Mouse (Mus musculus): ENCODE results near the gene Tnni2. TPM values are rescaled to one million over a fixed set of nuclear protein-coding genes. Genes with fewer than 3 reads are reported as not detected.

Tnni2 gene
- total RNA-seq, 1 experiment from 2014 or later, result 20.6 TPM

DNA sequence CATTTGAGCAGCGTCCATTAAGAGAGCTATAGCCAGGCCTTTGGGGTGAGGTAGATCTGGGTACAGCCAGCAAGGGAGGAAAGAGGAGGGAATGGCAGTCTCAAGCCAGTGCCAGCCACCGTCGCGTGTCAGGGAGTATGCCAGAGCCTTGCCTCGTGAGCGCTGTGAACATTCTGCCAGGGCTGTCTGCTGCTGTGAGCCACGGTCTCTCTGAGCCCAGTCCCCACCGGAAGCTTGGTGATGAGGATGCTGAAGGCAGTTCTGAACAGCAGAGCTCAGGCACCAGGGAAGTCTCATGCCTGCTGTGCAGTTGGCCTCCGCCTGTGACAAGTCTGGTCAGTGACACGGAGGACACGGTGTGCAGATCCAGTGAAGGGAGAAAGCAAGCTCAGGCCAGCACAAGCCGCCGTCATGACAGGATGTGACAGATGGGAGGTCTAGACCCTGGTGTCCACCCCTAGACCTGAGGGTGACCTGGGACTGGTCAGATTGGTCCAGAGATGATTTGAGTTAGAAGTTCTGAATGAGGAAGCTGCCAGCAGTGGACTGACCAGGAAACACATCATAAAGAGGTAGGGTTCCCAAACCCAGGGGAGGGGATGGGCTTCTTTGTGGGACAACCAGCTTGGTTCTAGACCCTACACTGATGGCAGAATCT, 35.3 kb downstream of the Tnni2 start:
- no peak for ATAC-seq (replicated peaks; ENCODE audit: insufficient number of reproducible peaks, low FRiP score, low TSS enrichment, poor library complexity, severe bottlenecking)

- no peak for ATAC-seq (replicated peaks; ENCODE audit: insufficient number of reproducible peaks, low FRiP score, low TSS enrichment, poor library complexity, severe bottlenecking)
Observed at GRCm38 (mm10) chr7:142478001-142478400, 36.4 kb downstream of the Tnni2 start.

GRCm38 (mm10) chr7:142478574-142478973, 37.0 kb downstream of the Tnni2 start:
- ATAC-seq (replicated peaks; ENCODE audit: insufficient number of reproducible peaks, low FRiP score, low TSS enrichment, poor library complexity, severe bottlenecking), result no peak

GRCm38 (mm10) chr7:142479307-142479706, 37.7 kb downstream of the Tnni2 start:
- no peak for ATAC-seq (replicated peaks; ENCODE audit: insufficient number of reproducible peaks, low FRiP score, low TSS enrichment, poor library complexity, severe bottlenecking)

GRCm38 (mm10) chr7:142479886-142480285, 38.3 kb downstream of the Tnni2 start:
- no peak for ATAC-seq (replicated peaks; ENCODE audit: insufficient number of reproducible peaks, low FRiP score, low TSS enrichment, poor library complexity, severe bottlenecking)

DNA sequence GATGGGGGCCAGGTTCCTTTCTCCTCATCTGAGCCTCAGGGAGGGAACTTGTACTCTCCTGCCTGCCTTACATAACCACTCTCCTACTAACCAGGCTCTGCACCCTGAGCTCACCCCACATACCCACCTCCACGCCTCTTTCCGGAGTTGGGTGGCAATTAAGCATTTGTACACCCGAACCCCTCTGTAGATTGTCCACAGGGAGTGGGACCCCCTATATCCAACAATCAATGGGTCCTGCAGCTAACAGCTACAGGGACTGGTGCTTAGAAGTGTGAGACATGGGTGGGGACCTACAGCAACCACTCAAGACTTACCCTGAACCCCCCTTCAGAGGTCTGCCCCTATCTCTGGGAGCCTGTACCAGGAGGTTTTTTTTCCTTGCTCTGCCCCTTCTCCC, 39.1 kb downstream of the Tnni2 start:
- no peak for ATAC-seq (replicated peaks; ENCODE audit: insufficient number of reproducible peaks, low FRiP score, low TSS enrichment, poor library complexity, severe bottlenecking)

DNA sequence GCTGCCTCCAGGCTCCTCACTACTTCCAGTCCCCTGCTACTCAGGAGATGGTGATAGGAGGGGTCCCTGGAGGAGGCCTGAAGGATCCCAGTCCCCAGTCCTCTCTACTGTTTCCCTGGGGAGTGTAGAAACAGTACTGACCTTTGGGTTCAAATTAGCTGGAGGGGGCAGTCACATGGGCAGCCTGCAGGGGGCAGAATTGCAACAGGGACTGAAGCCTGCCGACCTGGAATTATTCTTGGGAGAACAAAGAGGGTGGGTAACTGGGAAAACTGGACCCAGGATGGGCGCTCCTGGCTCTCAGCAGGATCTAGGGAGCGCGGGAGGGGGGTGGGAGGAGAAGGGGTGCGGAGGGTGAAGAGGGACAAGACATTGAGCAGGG, 39.6 kb downstream of the Tnni2 start:
- ATAC-seq (replicated peaks; ENCODE audit: insufficient number of reproducible peaks, low FRiP score, low TSS enrichment, poor library complexity, severe bottlenecking), result no peak

DNA sequence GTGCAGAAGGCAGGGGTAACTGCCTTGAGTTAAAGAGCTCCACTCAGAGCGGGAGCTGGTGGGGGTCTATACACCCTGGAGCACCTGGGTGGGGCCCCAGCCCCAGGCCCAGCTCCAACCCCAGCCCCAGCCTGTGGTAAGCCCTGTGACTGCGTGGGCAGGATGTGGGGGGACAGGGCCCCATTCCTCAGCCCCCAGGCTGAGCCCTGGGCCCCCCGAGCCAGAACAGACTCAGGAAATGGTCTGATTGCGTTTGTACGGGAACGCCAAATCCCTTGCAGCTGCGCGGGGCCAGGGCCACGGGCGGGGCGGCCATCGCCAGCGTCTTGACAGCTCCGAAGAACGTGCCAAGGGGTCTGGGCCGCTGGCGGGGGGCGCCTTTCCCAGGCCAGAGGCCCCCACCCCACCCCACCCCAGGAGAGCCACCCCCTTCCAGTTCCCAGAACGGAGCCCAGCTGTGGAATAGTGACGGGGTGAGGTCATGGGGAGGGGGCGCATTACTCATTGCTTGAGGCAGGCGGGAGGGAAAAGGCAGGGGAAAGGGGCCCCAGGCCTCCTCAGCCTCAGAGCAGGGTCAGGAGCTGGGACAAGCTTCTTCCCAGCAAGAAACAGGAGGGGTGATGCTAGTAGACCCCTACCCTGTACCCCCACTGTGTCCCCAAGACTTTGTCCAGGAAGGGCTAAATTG, 40.1 kb downstream of the Tnni2 start:
- ATAC-seq (replicated peaks; ENCODE audit: insufficient number of reproducible peaks, low FRiP score, low TSS enrichment, poor library complexity, severe bottlenecking), result no peak

- no peak for ATAC-seq (replicated peaks; ENCODE audit: insufficient number of reproducible peaks, low FRiP score, low TSS enrichment, poor library complexity, severe bottlenecking)
Observed at GRCm38 (mm10) chr7:142482256-142482609, 40.6 kb downstream of the Tnni2 start.

GRCm38 (mm10) chr7:142483136-142483535, 41.5 kb downstream of the Tnni2 start:
- ATAC-seq (replicated peaks; ENCODE audit: insufficient number of reproducible peaks, low FRiP score, low TSS enrichment, poor library complexity, severe bottlenecking), result no peak

DNA sequence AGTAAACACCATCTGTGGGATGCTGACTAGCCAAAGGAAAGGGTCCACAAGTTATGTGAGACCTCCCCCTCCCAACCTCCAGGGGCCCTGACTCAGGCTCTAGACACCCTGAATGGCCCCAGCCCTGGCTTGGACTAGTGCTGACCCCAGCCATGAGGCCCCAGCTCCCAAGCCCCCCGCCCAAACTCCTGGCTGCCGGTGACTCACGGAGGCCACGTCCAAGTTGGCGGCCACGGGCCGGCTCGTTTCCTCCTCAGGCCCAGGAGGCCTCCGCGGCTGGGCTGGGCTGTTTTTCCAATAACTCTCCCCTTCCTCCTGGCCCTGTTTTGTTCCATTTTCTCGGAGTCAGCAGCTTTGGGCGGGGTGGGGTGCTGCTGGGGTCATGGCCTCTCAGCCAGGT, 43.2 kb downstream of the Tnni2 start:
- no peak for ATAC-seq (replicated peaks; ENCODE audit: insufficient number of reproducible peaks, low FRiP score, low TSS enrichment, poor library complexity, severe bottlenecking)

DNA sequence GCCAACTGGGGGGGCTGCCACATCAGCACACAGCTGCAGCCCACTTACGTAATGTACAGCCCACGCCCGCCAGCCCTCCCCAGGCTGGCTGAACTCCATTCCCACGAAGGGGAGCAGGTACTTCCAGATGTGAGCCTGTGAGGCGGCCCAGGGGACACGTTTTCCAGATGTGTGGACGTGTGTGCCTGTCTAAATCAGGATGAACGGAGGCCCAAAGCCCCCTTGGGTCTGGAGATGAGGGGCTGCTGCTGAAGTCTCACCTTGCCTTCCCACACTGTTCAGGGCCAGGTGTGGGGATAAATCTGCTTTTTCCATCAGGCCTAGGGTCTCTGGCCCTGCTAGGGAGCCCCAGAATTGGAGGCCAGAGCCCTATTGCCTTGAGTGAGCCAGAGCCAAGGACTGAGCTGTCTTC, 45.1 kb downstream of the Tnni2 start:
- ATAC-seq (replicated peaks; ENCODE audit: insufficient number of reproducible peaks, low FRiP score, low TSS enrichment, poor library complexity, severe bottlenecking), result no peak

DNA sequence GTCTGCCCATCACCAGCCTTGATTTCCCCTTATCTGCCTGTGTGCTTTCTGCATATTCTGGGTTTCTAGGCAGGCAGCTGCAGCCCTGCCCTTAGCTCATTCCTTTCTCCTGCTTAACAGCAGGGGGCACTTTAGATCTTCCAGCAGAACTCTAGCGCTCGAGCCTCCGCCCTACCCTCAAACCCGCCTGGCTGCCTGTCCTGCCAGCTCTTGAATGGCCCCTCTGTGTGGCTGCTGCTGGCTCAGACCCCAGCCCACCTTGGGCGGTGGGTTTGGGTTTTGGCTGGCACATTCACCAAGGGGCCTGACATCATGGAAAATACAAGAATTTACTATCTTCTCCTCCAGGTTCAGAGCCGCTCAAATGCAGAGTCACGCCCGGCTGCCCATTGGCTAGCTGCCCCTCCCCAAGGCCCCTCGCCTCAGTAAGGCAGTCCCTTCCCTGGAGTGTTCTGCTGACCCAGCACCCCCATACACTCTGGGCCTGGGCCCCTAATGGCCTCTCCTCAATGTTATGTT, 45.8 kb downstream of the Tnni2 start:
- no peak for ATAC-seq (replicated peaks; ENCODE audit: insufficient number of reproducible peaks, low FRiP score, low TSS enrichment, poor library complexity, severe bottlenecking)

GRCm38 (mm10) chr7:142488053-142488452, 46.4 kb downstream of the Tnni2 start:
- ATAC-seq (replicated peaks; ENCODE audit: insufficient number of reproducible peaks, low FRiP score, low TSS enrichment, poor library complexity, severe bottlenecking), result no peak

GRCm38 (mm10) chr7:142493535-142493934, 51.9 kb downstream of the Tnni2 start:
- no peak for ATAC-seq (replicated peaks; ENCODE audit: insufficient number of reproducible peaks, low FRiP score, low TSS enrichment, poor library complexity, severe bottlenecking)

Other genes with a start within 250 kb of the Tnni2 start
- gene Krtap5-3, start 240.4 kb upstream of the Tnni2 start, total RNA-seq (2017), result not detected in 3 replicates
- gene Gm7579, start 229.9 kb upstream of the Tnni2 start, total RNA-seq (2017), result not detected in 3 replicates
- gene Krtap5-5, start 211.8 kb upstream of the Tnni2 start, total RNA-seq (2017), result not detected in 3 replicates
- gene Gm40460, start 200.7 kb upstream of the Tnni2 start, total RNA-seq (2017), result not detected in 3 replicates
- not detected in 3 replicates for gene Gm2431, start 183.5 kb upstream of the Tnni2 start, total RNA-seq (2017)
- gene Gm4559, start 167.4 kb upstream of the Tnni2 start, total RNA-seq (2017), result not detected in 3 replicates
- not detected in 3 replicates for gene Krtap5-1, start 144.7 kb upstream of the Tnni2 start, total RNA-seq (2017)
- gene Krtap5-4, start 138.3 kb upstream of the Tnni2 start, total RNA-seq (2017), result not detected in 3 replicates
- 10.2 to 46.5 TPM (median 13.9 TPM) in 3 replicates for gene Ifitm10, start 68.1 kb upstream of the Tnni2 start, total RNA-seq (2017)
- gene Gm49369, start 59.1 kb upstream of the Tnni2 start, total RNA-seq (2017), result 242 to 452 TPM (median 290 TPM) in 3 replicates
- 304 to 518 TPM (median 326 TPM) in 3 replicates for gene Ctsd, start 53.8 kb upstream of the Tnni2 start, total RNA-seq (2017)
- gene Syt8, start 7.0 kb upstream of the Tnni2 start, total RNA-seq (2017), result not detected in 3 replicates
- 1,011 to 1,374 TPM (median 1,247 TPM) in 3 replicates for gene Lsp1, start 19.0 kb downstream of the Tnni2 start, total RNA-seq (2017)
- 13.6 to 16.7 TPM (median 15.5 TPM) in 3 replicates for gene Tnnt3, start 57.0 kb downstream of the Tnni2 start, total RNA-seq (2017)
- gene Mrpl23, start 90.9 kb downstream of the Tnni2 start, total RNA-seq (2017), result 9.7 to 34.1 TPM (median 22.6 TPM) in 3 replicates
- gene Igf2, start 225.0 kb downstream of the Tnni2 start, total RNA-seq (2017), result 0.21 TPM in 1 of 3 replicates, not detected in the others
- not detected in 3 replicates for gene Gm49394, start 228.1 kb downstream of the Tnni2 start, total RNA-seq (2017)

Data from monocyte, adult 5-6 weeks (primary cell).